Mouse (Mus musculus): ENCODE data around the gene Qsox2.
A peak's percentile ranks its signal among the peaks of the same experiment; 100 is the strongest.

DNA sequence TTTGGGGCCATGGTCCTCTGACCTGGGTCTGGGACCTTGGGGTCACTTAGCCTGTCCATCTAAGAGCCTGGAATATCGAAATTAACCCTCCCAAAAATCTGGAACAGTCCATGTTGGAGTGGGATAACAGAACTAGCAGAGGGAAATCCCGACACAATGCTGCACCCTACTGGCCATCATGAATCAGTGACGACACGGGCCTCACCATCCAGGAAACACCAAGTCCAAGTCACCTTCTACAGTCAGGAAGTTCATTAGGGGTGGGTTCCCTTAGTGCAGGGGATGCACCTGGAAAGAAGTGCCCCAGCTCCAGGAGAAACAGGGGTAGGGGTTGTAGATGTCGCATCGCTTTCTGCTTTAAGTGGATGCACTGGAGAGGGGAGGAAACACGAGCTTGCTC lies 36.3 kb upstream of the Qsox2 start:
- TF ChIP-seq POLR2A (IDR thresholded peaks at IDR 0.05; ENCODE audit: low read depth, low read length) (no peak), CTCF (IDR thresholded peaks at IDR 0.05; ENCODE audit: extremely low read depth, insufficient read depth, insufficient read length, insufficient replicate concordance) (peak; percentile 20; the same call in 1 of the 2 replicates)

Measured in spleen, adult 2 months (tissue).